ENCODE assay signal across 22 mouse cellular contexts in the genomic region with DNA sequence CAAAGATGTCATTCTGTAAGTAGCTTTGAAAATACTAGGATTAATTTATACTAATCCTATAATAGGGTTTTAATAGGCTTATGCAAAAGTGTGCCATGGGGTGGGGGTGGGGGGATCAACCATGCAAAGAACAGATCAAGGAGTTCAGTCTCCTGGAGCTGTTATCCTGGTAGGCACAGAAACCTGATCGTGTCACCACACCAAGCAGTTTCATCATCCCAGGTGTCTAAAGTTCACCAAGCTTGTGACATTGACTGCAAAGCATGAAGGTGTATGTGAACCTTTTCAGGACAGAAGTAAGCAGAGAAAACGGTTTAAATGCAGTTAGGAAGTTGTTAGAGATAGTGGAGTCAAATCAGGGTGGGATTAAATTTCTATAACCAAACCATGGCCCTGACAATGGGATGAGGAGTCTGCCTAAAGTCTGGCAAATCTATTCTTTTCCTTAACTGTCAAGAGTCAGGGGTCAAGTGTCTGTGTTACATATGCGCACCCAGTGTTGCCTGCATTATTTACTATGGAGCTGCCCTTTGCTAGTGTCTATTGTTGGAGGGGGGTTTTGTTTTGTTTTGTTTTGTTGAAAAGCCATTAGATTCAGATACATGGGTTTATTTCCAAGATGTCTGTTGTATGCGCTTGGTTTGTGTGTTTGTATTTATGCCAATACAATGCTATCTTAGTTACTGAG. TPM values are rescaled to one million over a fixed set of nuclear protein-coding genes. Genes with fewer than 3 reads are reported as not detected.
DNase-seq lines count a peak whose midpoint lies in the region; ATAC-seq and TF ChIP-seq lines count a peak whose summit lies in the region.
"Had no signal": no experiment of that assay in that cellular context is flagged by ENCODE, and none has a peak within 500 bp of the region (broad histone marks: within the 10 kb centered on the region; RNA-seq: fewer than 3 reads in every experiment).

No protein-coding gene starts in this region.

- no peak for ATAC-seq in midbrain, embryonic 14.5 days (ENCODE audit: low FRiP score, low TSS enrichment)
- ATAC-seq in midbrain, embryonic 16.5 days = no peak
- ATAC-seq in liver, postnatal 0 days = peak; percentile 87
- ATAC-seq: activated CD4-positive, CD25-positive, alpha-beta regulatory T cell, adult 4 months; forebrain, embryonic 14.5 days had no signal

- H3K9ac ChIP-seq in midbrain, embryonic 14.5 days (replicated peaks; ENCODE audit: low read length) = no peak overlapping the region
- no peak overlapping the region for H3K9ac ChIP-seq in midbrain, embryonic 16.5 days (ENCODE audit: low read depth, low read length)
- no peak overlapping the region for H3K9ac ChIP-seq in liver, postnatal 0 days (replicated peaks)
- H3K9ac ChIP-seq: embryonic facial prominence, embryonic 15.5 days; hindbrain, embryonic 13.5 days; limb, embryonic 12.5 days; lung, embryonic 14.5 days had no signal

- no peaks in the 10 kb centered on the region for H3K9me3 ChIP-seq in midbrain, embryonic 14.5 days (ENCODE audit: control insufficient read depth, low read length)
- H3K9me3 ChIP-seq in midbrain, embryonic 16.5 days (replicated peaks; ENCODE audit: control insufficient read depth, low read length, poor library complexity, severe bottlenecking) = no peaks in the 10 kb centered on the region
- H3K9me3 ChIP-seq in liver, postnatal 0 days (ENCODE audit: low read length) = no peaks in the 10 kb centered on the region
- H3K9me3 ChIP-seq: embryonic facial prominence, embryonic 15.5 days; hindbrain, embryonic 13.5 days; limb, embryonic 12.5 days; megakaryocyte, embryonic 14.5 days had no signal

- no peak overlapping the region for H3K4me2 ChIP-seq in midbrain, embryonic 14.5 days (ENCODE audit: low read length)
- H3K4me2 ChIP-seq in midbrain, embryonic 16.5 days (ENCODE audit: low read length) = no peak overlapping the region
- H3K4me2 ChIP-seq in liver, postnatal 0 days (ENCODE audit: low read depth, low read length) = no peak overlapping the region
- H3K4me2 ChIP-seq: embryonic facial prominence, embryonic 15.5 days; hindbrain, embryonic 13.5 days; limb, embryonic 12.5 days; lung, embryonic 14.5 days had no signal

- no peak; the same call in 1 of the 2 replicates for TF ChIP-seq EP300 in liver, postnatal 0 days (IDR thresholded peaks at IDR 0.05; ENCODE audit: low read depth)

- TF ChIP-seq CTCF in gastrocnemius, adult 2 months (IDR thresholded peaks at IDR 0.05) = no peak
- no peak for TF ChIP-seq CTCF in liver, postnatal 0 days (IDR thresholded peaks at IDR 0.05; ENCODE audit: low read depth)

- H3K36me3 ChIP-seq in midbrain, embryonic 14.5 days (ENCODE audit: control insufficient read depth, insufficient read depth, low read length) = no peaks in the 10 kb centered on the region
- H3K36me3 ChIP-seq in midbrain, embryonic 16.5 days (ENCODE audit: control insufficient read depth, insufficient read depth, low read length) = no peaks in the 10 kb centered on the region
- H3K36me3 ChIP-seq in liver, postnatal 0 days (replicated peaks; ENCODE audit: insufficient read depth, low read length) = peaks cover 56% of the 10 kb centered on the region
- H3K36me3 ChIP-seq: embryonic facial prominence, embryonic 15.5 days; hindbrain, embryonic 13.5 days; limb, embryonic 12.5 days had no signal

- DNase-seq in gastrocnemius, adult 2 months = peak; percentile 25
- DNase-seq in gastrocnemius, adult 8-10 months (ENCODE audit: low spot score in 2 of 2) = no peak
- peak; percentile 3 for DNase-seq in midbrain, embryonic 14.5 days
- DNase-seq in liver, postnatal 0 days = peak; percentile 37
- no peak for DNase-seq in thymus, postnatal 36 days
- no peak for DNase-seq in adrenal gland, postnatal 14 days
- no peak for DNase-seq in lung, adult 18-20 months
- DNase-seq: adrenal gland, adult 8-10 months; cerebellum, adult 8-10 months; gastrocnemius, postnatal 14 days; kidney, adult 9 months; kidney, postnatal 36 days; lung, embryonic 14.5 days; lung, postnatal 36 days; thymus, postnatal 4 days had no signal

- intact Hi-C loops in gastrocnemius, adult 2 months (cut with DNase I) = loop anchor here (10.0 kb wide), 1 partner anchor 107 kb away; no protein-coding TSS in a partner anchor

- H3K27ac ChIP-seq in gastrocnemius, adult 2 months = peak overlapping the region; percentile 65
- no peak overlapping the region for H3K27ac ChIP-seq in midbrain, embryonic 14.5 days (replicated peaks; ENCODE audit: low read depth, low read length)
- H3K27ac ChIP-seq in midbrain, embryonic 16.5 days (ENCODE audit: low read length) = no peak overlapping the region
- peak overlapping the region; percentile 68 for H3K27ac ChIP-seq in liver, postnatal 0 days (ENCODE audit: low read depth)
- H3K27ac ChIP-seq: embryonic facial prominence, embryonic 15.5 days; hindbrain, embryonic 13.5 days; limb, embryonic 12.5 days had no signal

- WGBS in midbrain, embryonic 14.5 days = 40% methylated on average over 4 of the region's 4 CpGs
- WGBS in midbrain, embryonic 16.5 days = 42% methylated on average over 4 of the region's 4 CpGs
- 67% methylated on average over 4 of the region's 4 CpGs for WGBS in liver, postnatal 0 days (ENCODE audit: insufficient replicate concordance)

- no peak overlapping the region for H3K4me3 ChIP-seq in gastrocnemius, adult 2 months
- H3K4me3 ChIP-seq in midbrain, embryonic 14.5 days (replicated peaks; ENCODE audit: low read depth, low read length) = no peak overlapping the region
- H3K4me3 ChIP-seq in midbrain, embryonic 16.5 days (ENCODE audit: low read depth, low read length) = no peak overlapping the region
- H3K4me3 ChIP-seq in liver, postnatal 0 days (ENCODE audit: low read depth, low read length) = no peak overlapping the region
- H3K4me3 ChIP-seq: embryonic facial prominence, embryonic 15.5 days; hindbrain, embryonic 13.5 days; limb, embryonic 12.5 days; megakaryocyte, embryonic 14.5 days had no signal

- no peaks in the 10 kb centered on the region for H3K4me1 ChIP-seq in midbrain, embryonic 14.5 days (ENCODE audit: control insufficient read depth, insufficient read depth, low read length)
- no peaks in the 10 kb centered on the region for H3K4me1 ChIP-seq in midbrain, embryonic 16.5 days (ENCODE audit: control insufficient read depth, insufficient read depth, low read length)
- H3K4me1 ChIP-seq in liver, postnatal 0 days (ENCODE audit: insufficient read depth) = peaks cover 3% of the 10 kb centered on the region; the same call in 1 of the 2 replicates
- H3K4me1 ChIP-seq: embryonic facial prominence, embryonic 15.5 days; hindbrain, embryonic 13.5 days; limb, embryonic 12.5 days; megakaryocyte, embryonic 14.5 days had no signal

- H3K27me3 ChIP-seq in midbrain, embryonic 14.5 days (ENCODE audit: control insufficient read depth, insufficient read depth, low read length) = no peaks in the 10 kb centered on the region
- H3K27me3 ChIP-seq in midbrain, embryonic 16.5 days (ENCODE audit: control insufficient read depth, insufficient read depth, low read depth, low read length) = no peaks in the 10 kb centered on the region
- H3K27me3 ChIP-seq in liver, postnatal 0 days (ENCODE audit: insufficient read depth, low read length) = no peaks in the 10 kb centered on the region
- H3K27me3 ChIP-seq: embryonic facial prominence, embryonic 15.5 days; hindbrain, embryonic 13.5 days; limb, embryonic 12.5 days; megakaryocyte, embryonic 14.5 days had no signal

RNA-seq across cellular contexts. Expression of a gene that starts 49.6 kb away (rescaled TPM):
- total RNA-seq in gastrocnemius, adult 2 months (2021) = 10 to 100 TPM; 17.1 to 36.0 TPM
- total RNA-seq in gastrocnemius, adult 8-10 months (2022) = 10 to 100 TPM; 24.6 to 34.9 (median 30.6) TPM
- polyA plus RNA-seq in midbrain, embryonic 14.5 days (2014; fragmentation: Nextera tagmentation; extraction: Ambion mirVana) = 14.2 and 21.1 TPM in 2 replicates
- polyA plus RNA-seq in midbrain, embryonic 16.5 days (2015; fragmentation: Nextera tagmentation; extraction: Ambion mirVana) = 15.3 and 18.1 TPM in 2 replicates
- polyA plus RNA-seq in liver, postnatal 0 days (2015; fragmentation: Nextera tagmentation; extraction: Ambion mirVana) = 255 and 267 TPM in 2 replicates
- 32.8 and 78.7 TPM in 2 replicates for total RNA-seq in adrenal gland, postnatal 14 days (2021)

RNA-seq across cellular contexts. Expression of a gene that starts 54.0 kb away (rescaled TPM):
- 10 to 100 TPM; 93.8 to 94.7 TPM for total RNA-seq in gastrocnemius, adult 2 months (2021)
- total RNA-seq in gastrocnemius, adult 8-10 months (2022) = 100 to 1,000 TPM in 1 of 4 experiments, 10 to 100 TPM in 3; 87.8 to 101 (median 94.9) TPM
- 0.65 and 1.1 TPM in 2 replicates for polyA plus RNA-seq in midbrain, embryonic 14.5 days (2014; fragmentation: Nextera tagmentation; extraction: Ambion mirVana)
- 0.30 and 0.67 TPM in 2 replicates for polyA plus RNA-seq in midbrain, embryonic 16.5 days (2015; fragmentation: Nextera tagmentation; extraction: Ambion mirVana)
- polyA plus RNA-seq in liver, postnatal 0 days (2015; fragmentation: Nextera tagmentation; extraction: Ambion mirVana) = 64.7 and 75.6 TPM in 2 replicates
- total RNA-seq in adrenal gland, postnatal 14 days (2021) = 5.0 and 17.7 TPM in 2 replicates

Comparison
In these comparisons a context has a peak if more than half of its experiments do, and no peak if none do; other contexts are left out.
1. DNase-seq: peak in gastrocnemius, adult 2 months (single experiment), midbrain, embryonic 14.5 days (single experiment) and liver, postnatal 0 days (single experiment); none in gastrocnemius, adult 8-10 months (0 of 2), thymus, postnatal 36 days (0 of 2), adrenal gland, postnatal 14 days (single experiment) and lung, adult 18-20 months (0 of 2).
2. H3K27ac ChIP-seq: peak in gastrocnemius, adult 2 months (single experiment) and liver, postnatal 0 days (single experiment); none in midbrain, embryonic 14.5 days (single experiment) and midbrain, embryonic 16.5 days (single experiment).